Mouse (Mus musculus) heart, embryonic 13.5 days (tissue): ENCODE measurements at regions not wholly inside any gene's neighbourhood (a gene's known extent, or its start where the extent isn't known, plus 50 kb on each side); places are given as distances from the start of the nearest gene placed in this dataset.

Source experiments
- ATAC-seq: fragments of 200-750 bp; cut with Nextera tagmentation; 2 replicates; pipeline ENCODE4 v1.8.0; 2017; ENCODE audit warnings: moderate TSS enrichment; ENCODE audit not compliant: insufficient number of reproducible peaks, low FRiP score, low TSS enrichment; ENCODE audit errors: extremely low read depth
- H3K27ac ChIP-seq: fragments of 300-500 bp; sonication (generic); replicated peaks from 2 replicates; pipeline ENCODE4 v1.5.1; 2015; ENCODE audit warnings: moderate library complexity, mild to moderate bottlenecking, inconsistent platforms
- H3K27me3 ChIP-seq: fragments of 300-500 bp; sonication (generic); replicated peaks from 2 replicates; pipeline ENCODE4 v1.6.1; 2015; ENCODE audit warnings: mild to moderate bottlenecking, inconsistent platforms
- H3K36me3 ChIP-seq: fragments of 300-500 bp; sonication (generic); 2 replicates; pipeline ENCODE4 v1.6.1; 2015; ENCODE audit warnings: mild to moderate bottlenecking, inconsistent platforms
- H3K4me1 ChIP-seq: fragments of 300-500 bp; sonication (generic); 2 replicates; pipeline ENCODE4 v1.6.1; 2015; ENCODE audit warnings: inconsistent platforms
- H3K4me2 ChIP-seq: fragments of 300-500 bp; sonication (generic); 2 replicates; pipeline ENCODE4 v1.6.1; 2015; ENCODE audit warnings: inconsistent platforms, mild to moderate bottlenecking, moderate library complexity
- H3K4me3 ChIP-seq: fragments of 300-500 bp; sonication (generic); 2 replicates; pipeline ENCODE4 v1.5.1; 2015; ENCODE audit warnings: moderate library complexity, mild to moderate bottlenecking, inconsistent platforms
- H3K9ac ChIP-seq: fragments of 300-500 bp; sonication (generic); 2 replicates; pipeline ENCODE4 v1.6.1; 2015; ENCODE audit warnings: inconsistent platforms, mild to moderate bottlenecking, moderate library complexity
- H3K9me3 ChIP-seq: fragments of 300-500 bp; sonication (generic); 2 replicates; pipeline ENCODE4 v1.6.1; 2016; ENCODE audit warnings: inconsistent platforms
- WGBS: fragments of 180-500 bp; shearing (Covaris S2); methylation state at CpG from one replicate; pipeline ENCODE4 v1.1.7; 2015; ENCODE audit warnings: mixed read lengths; 5-methylcytosine and 5-hydroxymethylcytosine counted together

- 88% methylated on average over 6 of the region's 6 CpGs for WGBS
- Histone ChIP-seq H3K4me1 (0 out of 2 replicates have a peak, but pooled peaks cover 5% of the 10 kb centered on the region), H3K27ac (no peak overlapping the region), H3K9me3 (no peaks in the 10 kb centered on the region), H3K36me3 (no peaks in the 10 kb centered on the region), H3K9ac (no peak overlapping the region), H3K4me2 (no peak overlapping the region), H3K4me3 (no peak overlapping the region), H3K27me3 (no peaks in the 10 kb centered on the region)
- ATAC-seq, result no peak
Observed at GRCm38 (mm10) chr10:42131798-42132197, 113.6 kb upstream of the Armc2 start.

DNA sequence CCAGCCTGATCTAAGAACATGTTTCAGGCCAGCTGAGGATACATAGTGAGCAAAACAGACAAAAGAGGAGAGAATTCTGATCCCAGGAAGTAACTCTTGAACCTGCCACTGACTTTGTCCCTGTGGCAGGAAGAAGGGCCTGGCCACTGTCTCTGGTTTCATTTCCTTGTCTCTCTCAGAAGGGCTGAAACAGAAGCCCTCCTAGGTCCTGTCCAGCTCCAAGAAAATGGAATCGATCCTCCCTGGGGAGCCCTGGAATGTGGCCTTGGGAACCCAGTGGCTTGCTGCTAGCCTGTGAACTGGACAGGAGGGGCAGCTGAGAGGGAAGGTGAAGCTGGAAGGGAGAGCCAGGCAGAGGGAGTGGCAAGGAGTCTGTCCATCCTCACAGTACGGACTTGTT is 113.1 kb upstream of the Armc2 start:
- Histone ChIP-seq H3K9me3 (no peaks in the 10 kb centered on the region), H3K4me2 (no peak overlapping the region), H3K27ac (no peak overlapping the region), H3K27me3 (no peaks in the 10 kb centered on the region), H3K9ac (no peak overlapping the region), H3K36me3 (no peaks in the 10 kb centered on the region), H3K4me3 (no peak overlapping the region), H3K4me1 (0 out of 2 replicates have a peak, but pooled peaks cover 5% of the 10 kb centered on the region)
- ATAC-seq, result no peak
- 53% methylated on average over 2 of the region's 2 CpGs for WGBS

- Histone ChIP-seq H3K27me3 (no peaks in the 10 kb centered on the region), H3K27ac (no peak overlapping the region), H3K36me3 (no peaks in the 10 kb centered on the region), H3K4me1 (peaks cover 5% of the 10 kb centered on the region), H3K9ac (no peak overlapping the region), H3K9me3 (no peaks in the 10 kb centered on the region), H3K4me2 (no peak overlapping the region), H3K4me3 (no peak overlapping the region)
- 77% methylated on average over 14 of the region's 14 CpGs for WGBS
- ATAC-seq, result no peak
Observed at GRCm38 (mm10) chr10:42127865-42128419, 109.7 kb upstream of the Armc2 start.

DNA sequence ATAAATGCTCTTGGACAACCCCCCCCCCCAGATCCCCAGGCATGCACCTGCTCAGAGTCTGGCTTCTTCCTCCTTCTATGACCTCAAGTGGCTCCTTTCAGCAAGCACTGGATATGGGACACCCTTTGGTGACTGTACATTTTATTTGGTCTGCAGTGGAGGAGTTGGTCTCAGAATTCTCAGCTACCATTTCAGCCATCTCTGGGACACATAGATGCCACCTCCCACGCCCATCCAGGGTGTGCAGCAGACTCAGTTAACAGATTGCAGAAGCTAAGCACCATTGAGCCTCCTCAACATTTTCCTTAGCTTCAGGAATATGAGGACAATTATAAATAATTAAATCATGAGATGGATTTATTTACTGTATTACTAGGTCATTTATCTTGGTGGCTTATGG is 108.6 kb upstream of the Armc2 start:
- H3K4me1 ChIP-seq, result peaks cover 15% of the 10 kb centered on the region
- H3K27ac ChIP-seq, result no peak overlapping the region
- H3K4me2 ChIP-seq, result no peak overlapping the region
- WGBS, result 79% methylated on average over 1 of the region's 1 CpGs
- no peak for ATAC-seq
- H3K4me3 ChIP-seq, result no peak overlapping the region
- no peaks in the 10 kb centered on the region for H3K27me3 ChIP-seq
- H3K36me3 ChIP-seq, result no peaks in the 10 kb centered on the region
- H3K9ac ChIP-seq, result no peak overlapping the region
- H3K9me3 ChIP-seq, result no peaks in the 10 kb centered on the region

- peak overlapping the region; percentile 7; the same call in 1 of the 2 replicates for H3K4me2 ChIP-seq
- peak overlapping the region; percentile 68 for H3K27ac ChIP-seq
- WGBS, result 39% methylated on average over 7 of the region's 7 CpGs
- no peak overlapping the region for H3K4me3 ChIP-seq
- H3K4me1 ChIP-seq, result peaks cover 27% of the 10 kb centered on the region
- no peaks in the 10 kb centered on the region for H3K36me3 ChIP-seq
- no peak overlapping the region for H3K9ac ChIP-seq
- ATAC-seq, result no peak
- H3K27me3 ChIP-seq, result no peaks in the 10 kb centered on the region
- H3K9me3 ChIP-seq, result no peaks in the 10 kb centered on the region
Observed at GRCm38 (mm10) chr10:42122768-42123635, 104.8 kb upstream of the Armc2 start.

GRCm38 (mm10) chr10:42121984-42122383 is 103.7 kb upstream of the Armc2 start:
- no peaks in the 10 kb centered on the region for H3K36me3 ChIP-seq
- H3K4me3 ChIP-seq, result no peak overlapping the region
- no peaks in the 10 kb centered on the region for H3K27me3 ChIP-seq
- peaks cover 27% of the 10 kb centered on the region for H3K4me1 ChIP-seq
- H3K9ac ChIP-seq, result no peak overlapping the region
- no peak for ATAC-seq
- WGBS, result 50% methylated on average over 4 of the region's 4 CpGs
- H3K9me3 ChIP-seq, result no peaks in the 10 kb centered on the region
- no peak overlapping the region for H3K27ac ChIP-seq
- no peak overlapping the region for H3K4me2 ChIP-seq

GRCm38 (mm10) chr10:42119326-42119725 is 101.1 kb upstream of the Armc2 start:
- peak overlapping the region; percentile 53; the same call in 1 of the 2 replicates for H3K27ac ChIP-seq

DNA sequence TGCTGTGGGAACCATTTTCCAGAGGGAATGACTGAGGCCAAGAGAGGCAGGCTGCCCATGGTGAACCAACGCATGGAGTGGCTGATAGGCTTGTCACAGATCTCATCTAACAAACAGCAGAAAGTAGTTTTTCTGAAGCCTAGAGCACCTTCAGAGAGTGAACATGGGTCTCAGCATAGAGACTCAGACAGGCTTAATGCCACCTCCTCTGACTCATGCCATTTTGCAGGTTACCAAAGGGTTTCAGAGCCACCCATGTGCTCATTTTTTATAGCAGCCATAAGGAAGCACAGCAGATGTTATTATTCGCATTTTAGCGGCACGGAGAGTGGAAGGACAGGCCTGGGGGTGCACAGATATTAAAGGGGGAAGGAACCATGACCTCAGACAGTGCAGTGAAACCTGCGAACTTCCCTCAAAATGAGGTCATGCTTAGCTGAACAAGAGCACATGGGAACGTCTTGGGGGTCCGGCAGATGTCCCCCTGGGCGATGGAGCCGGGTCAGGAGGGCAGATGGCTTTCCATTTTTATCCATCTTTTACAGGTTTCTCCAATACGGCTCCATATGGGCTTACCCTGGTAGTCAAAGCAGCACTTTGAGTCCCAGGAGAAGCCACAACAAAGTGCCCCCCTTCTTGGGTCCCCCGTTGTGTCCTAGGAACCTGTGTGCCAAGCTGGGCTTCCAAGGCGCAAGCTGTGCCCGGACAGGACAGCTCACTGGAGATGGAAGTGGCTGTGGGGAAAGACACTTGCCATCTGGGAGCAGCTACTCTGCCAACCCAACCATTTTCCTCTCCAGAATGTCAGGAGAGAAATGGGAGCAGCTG is 100.3 kb upstream of the Armc2 start:
- Histone ChIP-seq H3K9ac (no peak overlapping the region), H3K27ac (peak overlapping the region; percentile 53; the same call in 1 of the 2 replicates), H3K27me3 (no peaks in the 10 kb centered on the region), H3K9me3 (no peaks in the 10 kb centered on the region), H3K4me3 (no peak overlapping the region), H3K36me3 (no peaks in the 10 kb centered on the region), H3K4me2 (no peak overlapping the region), H3K4me1 (peaks cover 37% of the 10 kb centered on the region)
- no peak for ATAC-seq
- WGBS, result 82% methylated on average over 13 of the region's 13 CpGs

More at GRCm38 (mm10) chr10:42119326-42119725, 101.1 kb upstream of the Armc2 start:
- Histone ChIP-seq H3K4me1 (peaks cover 37% of the 10 kb centered on the region), H3K4me2 (no peak overlapping the region), H3K9me3 (no peaks in the 10 kb centered on the region), H3K9ac (no peak overlapping the region), H3K4me3 (no peak overlapping the region), H3K27me3 (no peaks in the 10 kb centered on the region), H3K36me3 (no peaks in the 10 kb centered on the region)
- ATAC-seq, result no peak
- 58% methylated on average over 12 of the region's 12 CpGs for WGBS

- H3K4me2 ChIP-seq, result no peak overlapping the region
- 88% methylated on average over 5 of the region's 5 CpGs for WGBS
Observed at GRCm38 (mm10) chr10:42117523-42117922, 99.3 kb upstream of the Armc2 start.

GRCm38 (mm10) chr10:42115920-42116298 is 97.7 kb upstream of the Armc2 start:
- ATAC-seq, result no peak
- Histone ChIP-seq H3K9ac (no peak overlapping the region), H3K4me3 (no peak overlapping the region), H3K9me3 (no peaks in the 10 kb centered on the region), H3K27ac (no peak overlapping the region), H3K4me2 (no peak overlapping the region), H3K27me3 (no peaks in the 10 kb centered on the region), H3K36me3 (no peaks in the 10 kb centered on the region), H3K4me1 (peaks cover 13% of the 10 kb centered on the region)
- 75% methylated on average over 4 of the region's 4 CpGs for WGBS

More at GRCm38 (mm10) chr10:42117523-42117922, 99.3 kb upstream of the Armc2 start:
- ATAC-seq, result no peak
- no peaks in the 10 kb centered on the region for H3K36me3 ChIP-seq
- H3K27ac ChIP-seq, result no peak overlapping the region
- no peak overlapping the region for H3K9ac ChIP-seq
- no peaks in the 10 kb centered on the region for H3K9me3 ChIP-seq
- H3K27me3 ChIP-seq, result no peaks in the 10 kb centered on the region
- H3K4me1 ChIP-seq, result peaks cover 28% of the 10 kb centered on the region
- H3K4me3 ChIP-seq, result no peak overlapping the region

GRCm38 (mm10) chr10:42115224-42115919 is 97.1 kb upstream of the Armc2 start:
- Histone ChIP-seq H3K9me3 (no peaks in the 10 kb centered on the region), H3K9ac (no peak overlapping the region), H3K27me3 (no peaks in the 10 kb centered on the region), H3K27ac (no peak overlapping the region), H3K4me2 (no peak overlapping the region), H3K36me3 (no peaks in the 10 kb centered on the region), H3K4me1 (peaks cover 10% of the 10 kb centered on the region; the same call in 1 of the 2 replicates), H3K4me3 (no peak overlapping the region)
- 77% methylated on average over 4 of the region's 4 CpGs for WGBS
- ATAC-seq, result no peak
